Mouse (Mus musculus): ENCODE results near the gene Itgax.

DNA sequence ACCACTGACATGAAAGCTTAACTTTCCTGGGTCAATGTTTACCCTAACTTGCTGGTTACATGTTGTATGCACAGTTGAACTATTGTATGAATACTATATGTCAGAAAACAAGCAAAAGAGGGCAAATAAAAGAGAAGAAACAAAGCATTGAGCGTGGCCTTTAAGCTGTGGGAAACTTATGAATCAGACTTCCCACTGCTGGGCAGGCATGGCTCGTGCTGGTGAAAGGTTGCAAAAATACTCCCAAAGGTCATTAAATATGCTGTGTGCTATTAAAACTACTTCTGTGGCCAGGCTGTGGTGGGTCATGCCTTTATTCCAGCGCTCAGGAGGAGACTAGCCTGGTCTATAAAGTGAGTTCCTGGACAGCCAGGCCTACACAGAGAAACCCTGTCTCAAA lies 40.6 kb downstream of the Itgax start:
- TF ChIP-seq CTCF (IDR thresholded peaks at IDR 0.05): no peak
- no peak for TF ChIP-seq EP300 (IDR thresholded peaks at IDR 0.05)

Measured in lung, postnatal 0 days (tissue).